9 mouse cellular contexts compared by ENCODE assay signal in genomic region chr16:90072651-90073050, GRCm38 (mm10).
DNase-seq lines count a peak whose midpoint lies in the region; ATAC-seq and TF ChIP-seq lines count a peak whose summit lies in the region.
"Had no signal": no experiment of that assay in that cellular context is flagged by ENCODE, and none has a peak within 500 bp of the region (broad histone marks: within the 10 kb centered on the region; RNA-seq: fewer than 3 reads in every experiment).

No protein-coding gene starts in this region.

- H3K9me3 ChIP-seq in embryonic facial prominence, embryonic 15.5 days (replicated peaks): no peaks in the 10 kb centered on the region
- H3K9me3 ChIP-seq in hindbrain, embryonic 15.5 days: no peaks in the 10 kb centered on the region
- no peaks in the 10 kb centered on the region for H3K9me3 ChIP-seq in liver, embryonic 14.5 days (ENCODE audit: control insufficient read depth, low read length)
- H3K9me3 ChIP-seq in neural tube, embryonic 11.5 days (ENCODE audit: control insufficient read depth, low read length): no peaks in the 10 kb centered on the region
- H3K9me3 ChIP-seq: limb, embryonic 13.5 days had no signal

- H3K9ac ChIP-seq in embryonic facial prominence, embryonic 15.5 days: no peak overlapping the region
- no peak overlapping the region for H3K9ac ChIP-seq in hindbrain, embryonic 15.5 days
- H3K9ac ChIP-seq in liver, embryonic 14.5 days (replicated peaks): no peak overlapping the region
- peak overlapping the region; percentile 9; the same call in 1 of the 2 replicates for H3K9ac ChIP-seq in neural tube, embryonic 11.5 days (ENCODE audit: low read length)
- H3K9ac ChIP-seq: limb, embryonic 13.5 days had no signal

- TF ChIP-seq EP300 in liver, embryonic 14.5 days (IDR thresholded peaks at IDR 0.05; ENCODE audit: low read depth): no peak

- H3K27me3 ChIP-seq in embryonic facial prominence, embryonic 15.5 days: no peaks in the 10 kb centered on the region
- H3K27me3 ChIP-seq in hindbrain, embryonic 15.5 days: no peaks in the 10 kb centered on the region
- no peaks in the 10 kb centered on the region for H3K27me3 ChIP-seq in liver, embryonic 14.5 days (ENCODE audit: control insufficient read depth, insufficient read depth, low read length)
- H3K27me3 ChIP-seq in neural tube, embryonic 11.5 days (ENCODE audit: control insufficient read depth, insufficient read depth, low read length): no peaks in the 10 kb centered on the region
- no peaks in the 10 kb centered on the region for H3K27me3 ChIP-seq in cerebellum, adult 2 months (ENCODE audit: control insufficient read depth, insufficient read depth, low read length)
- H3K27me3 ChIP-seq: limb, embryonic 13.5 days had no signal

- TF ChIP-seq CTCF in layer of hippocampus, adult 2 months (conservative IDR thresholded peaks at IDR 0.05): no peak
- no peak for TF ChIP-seq CTCF in liver, embryonic 14.5 days (IDR thresholded peaks at IDR 0.05; ENCODE audit: low read depth)
- no peak for TF ChIP-seq CTCF in cerebellum, adult 2 months (IDR thresholded peaks at IDR 0.05; ENCODE audit: borderline replicate concordance, insufficient read depth, low read depth, low read length)

- peaks cover 35% of the 10 kb centered on the region for H3K4me1 ChIP-seq in embryonic facial prominence, embryonic 15.5 days
- H3K4me1 ChIP-seq in hindbrain, embryonic 15.5 days (replicated peaks): peaks cover 35% of the 10 kb centered on the region
- peaks cover 0 to 16% of the 10 kb centered on the region in 2 experiments; a peak in 2 of 4 replicates for H3K4me1 ChIP-seq in liver, embryonic 14.5 days (replicated peaks; ENCODE audit: control insufficient read depth in 2 of 2, insufficient read depth in 2 of 2, low read length in 1 of 2)
- peaks cover 14% of the 10 kb centered on the region for H3K4me1 ChIP-seq in neural tube, embryonic 11.5 days (ENCODE audit: control insufficient read depth, insufficient read depth, low read length)
- H3K4me1 ChIP-seq in cerebellum, adult 2 months (ENCODE audit: control insufficient read depth, insufficient read depth, low read length): peaks cover 21% of the 10 kb centered on the region

- no peaks in the 10 kb centered on the region for H3K36me3 ChIP-seq in embryonic facial prominence, embryonic 15.5 days
- H3K36me3 ChIP-seq in hindbrain, embryonic 15.5 days: no peaks in the 10 kb centered on the region
- H3K36me3 ChIP-seq in liver, embryonic 14.5 days (replicated peaks; ENCODE audit: control insufficient read depth, insufficient read depth, low read depth): no peaks in the 10 kb centered on the region
- no peaks in the 10 kb centered on the region for H3K36me3 ChIP-seq in neural tube, embryonic 11.5 days (ENCODE audit: control insufficient read depth, insufficient read depth, low read length)
- H3K36me3 ChIP-seq: limb, embryonic 13.5 days had no signal

- no peak for ATAC-seq in embryonic facial prominence, embryonic 15.5 days (ENCODE audit: insufficient number of reproducible peaks, low FRiP score, low TSS enrichment, low read depth)
- peak; percentile 31; the same call in 1 of the 2 replicates for ATAC-seq in hindbrain, embryonic 15.5 days (ENCODE audit: low FRiP score, low read depth)
- 0 out of 2 replicates have a peak, but pooled peaks have one; percentile 8 for ATAC-seq in liver, embryonic 14.5 days (ENCODE audit: insufficient read depth)
- peak; percentile 17; the same call in 1 of the 2 replicates for ATAC-seq in neural tube, embryonic 11.5 days (ENCODE audit: insufficient read depth, low FRiP score, low TSS enrichment)

- WGBS in embryonic facial prominence, embryonic 15.5 days: 14% methylated on average over 15 of the region's 15 CpGs
- 4% methylated on average over 15 of the region's 15 CpGs for WGBS in hindbrain, embryonic 15.5 days
- 6% methylated on average over 15 of the region's 15 CpGs for WGBS in liver, embryonic 14.5 days (ENCODE audit: insufficient replicate concordance)
- 29% methylated on average over 15 of the region's 15 CpGs for WGBS in neural tube, embryonic 11.5 days
- WGBS in cerebellum, adult 2 months: 34% methylated on average over 15 of the region's 15 CpGs

- no peak for DNase-seq in layer of hippocampus, adult 2 months (ENCODE audit: low spot score in 2 of 2)
- no peak for DNase-seq in layer of hippocampus, adult 9-11 months
- peak; percentile 38 to 44 (median 42) for DNase-seq in liver, embryonic 14.5 days (ENCODE audit: low read depth in 3 of 3, low spot score in 3 of 3)
- DNase-seq in neural tube, embryonic 11.5 days (ENCODE audit: low spot score): no peak
- no peak for DNase-seq in cerebellum, adult 2 months
- no peak for DNase-seq in right cerebral cortex, postnatal 14 days

- no peak for TF ChIP-seq POLR2A in cerebellum, adult 2 months (IDR thresholded peaks at IDR 0.05; ENCODE audit: borderline replicate concordance, insufficient read depth, low read length)

- peak overlapping the region; percentile 36 for H3K4me3 ChIP-seq in layer of hippocampus, adult 2 months
- H3K4me3 ChIP-seq in embryonic facial prominence, embryonic 15.5 days (replicated peaks): no peak overlapping the region
- H3K4me3 ChIP-seq in hindbrain, embryonic 15.5 days: no peak overlapping the region
- no peak overlapping the region for H3K4me3 ChIP-seq in liver, embryonic 14.5 days (ENCODE audit: insufficient read depth in 1 of 2, low read depth in 2 of 2, low read length in 2 of 2)
- H3K4me3 ChIP-seq in neural tube, embryonic 11.5 days (ENCODE audit: low read depth, low read length): no peak overlapping the region
- no peak overlapping the region for H3K4me3 ChIP-seq in cerebellum, adult 2 months (replicated peaks; ENCODE audit: insufficient read depth, low read depth, low read length)
- H3K4me3 ChIP-seq: limb, embryonic 13.5 days had no signal

- peak overlapping the region; percentile 35 for H3K4me2 ChIP-seq in embryonic facial prominence, embryonic 15.5 days (replicated peaks)
- H3K4me2 ChIP-seq in hindbrain, embryonic 15.5 days: peak overlapping the region; percentile 35
- peak overlapping the region; percentile 38 for H3K4me2 ChIP-seq in liver, embryonic 14.5 days (ENCODE audit: low read depth)
- H3K4me2 ChIP-seq in neural tube, embryonic 11.5 days (ENCODE audit: low read depth): no peak overlapping the region
- H3K4me2 ChIP-seq: limb, embryonic 13.5 days had no signal

- peak overlapping the region; percentile 72 for H3K27ac ChIP-seq in layer of hippocampus, adult 2 months
- H3K27ac ChIP-seq in embryonic facial prominence, embryonic 15.5 days (replicated peaks): no peak overlapping the region
- H3K27ac ChIP-seq in hindbrain, embryonic 15.5 days (replicated peaks): peak overlapping the region; percentile 67
- H3K27ac ChIP-seq in liver, embryonic 14.5 days: no peak overlapping the region
- no peak overlapping the region for H3K27ac ChIP-seq in neural tube, embryonic 11.5 days (ENCODE audit: low read depth, low read length)
- no peak overlapping the region for H3K27ac ChIP-seq in cerebellum, adult 2 months (ENCODE audit: insufficient read depth, low read length)

Comparison
In these comparisons a context has a peak if more than half of its experiments do, and no peak if none do; other contexts are left out.
1. DNase-seq: peak in liver, embryonic 14.5 days (3 of 3); none in layer of hippocampus, adult 2 months (0 of 2), layer of hippocampus, adult 9-11 months (single experiment), neural tube, embryonic 11.5 days (single experiment), cerebellum, adult 2 months (0 of 2) and right cerebral cortex, postnatal 14 days (single experiment).
2. H3K27ac ChIP-seq: peak in layer of hippocampus, adult 2 months (single experiment) and hindbrain, embryonic 15.5 days (single experiment); none in embryonic facial prominence, embryonic 15.5 days (single experiment), liver, embryonic 14.5 days (single experiment), neural tube, embryonic 11.5 days (single experiment) and cerebellum, adult 2 months (single experiment).